Mouse (Mus musculus) heart, embryonic 14.5 days (tissue): Measurements from ENCODE around the gene Il18. TPM values are rescaled to one million over a fixed set of nuclear protein-coding genes. Genes with fewer than 3 reads are reported as not detected.

Source experiments
- ATAC-seq: fragments of 200-750 bp; cut with Nextera tagmentation; 2 replicates; pipeline ENCODE4 v1.8.0; 2017; ENCODE audit warnings: low read depth, moderate TSS enrichment; ENCODE audit not compliant: insufficient number of reproducible peaks, insufficient read depth, low FRiP score
- H3K27ac ChIP-seq, 2 experiments: fragments of 200-500 bp in 1 of 2; fragments of 300-500 bp in 1 of 2; sonication (generic) in 1 of 2; replicated peaks in 1 of 2; 2 replicates each; pipeline ENCODE4 v1.5.1; 2012 to 2014; ENCODE audit warnings: low read depth in 2 of 2, low read length in 2 of 2, control low read depth in 1 of 2, mild to moderate bottlenecking in 1 of 2, mixed read lengths in 1 of 2; ENCODE audit not compliant: control insufficient read depth in 1 of 2, insufficient read depth in 1 of 2
- H3K27me3 ChIP-seq: fragments of 300-500 bp; sonication (generic); 2 replicates; pipeline ENCODE4 v1.6.1; 2014; ENCODE audit warnings: mild to moderate bottlenecking, low read length, control low read depth; ENCODE audit not compliant: control insufficient read depth, insufficient read depth
- H3K36me3 ChIP-seq: fragments of 300-500 bp; sonication (generic); 2 replicates; pipeline ENCODE4 v1.6.1; 2014; ENCODE audit warnings: mild to moderate bottlenecking, control low read depth, low read length, mixed read lengths; ENCODE audit not compliant: control insufficient read depth, insufficient read depth
- H3K4me1 ChIP-seq, 2 experiments: fragments of 200-500 bp in 1 of 2; fragments of 300-500 bp in 1 of 2; sonication (generic) in 1 of 2; 2 replicates each; pipeline ENCODE4 v1.6.1; 2012 to 2014; ENCODE audit warnings: low read length in 2 of 2, control low read depth in 1 of 2, mixed read lengths in 1 of 2; ENCODE audit not compliant: control insufficient read depth in 2 of 2, insufficient read depth in 2 of 2
- H3K4me2 ChIP-seq: fragments of 300-500 bp; sonication (generic); 2 replicates; pipeline ENCODE4 v1.6.1; 2014; ENCODE audit warnings: mild to moderate bottlenecking, low read length
- H3K4me3 ChIP-seq, 2 experiments: fragments of 200-500 bp in 1 of 2; fragments of 300-500 bp in 1 of 2; sonication (generic) in 1 of 2; 2 replicates each; pipeline ENCODE4 v1.5.1; 2012 to 2014; ENCODE audit warnings: low read length in 2 of 2, mild to moderate bottlenecking in 2 of 2, control low read depth in 1 of 2, low read depth in 1 of 2, moderate library complexity in 1 of 2; ENCODE audit not compliant: control insufficient read depth in 1 of 2, insufficient read depth in 1 of 2
- H3K9ac ChIP-seq: fragments of 300-500 bp; sonication (generic); 2 replicates; pipeline ENCODE4 v1.6.1; 2014; ENCODE audit warnings: mild to moderate bottlenecking, low read length
- H3K9me3 ChIP-seq: fragments of 300-500 bp; sonication (generic); 2 replicates; pipeline ENCODE4 v1.6.1; 2016; ENCODE audit warnings: low read length, control low read depth; ENCODE audit not compliant: control insufficient read depth
- WGBS: fragments of 180-500 bp; shearing (Covaris S2); extraction: QIAGEN DNeasy Blood & Tissue Kit; methylation state at CpG from one replicate; pipeline ENCODE4 v1.1.7; 2014; 5-methylcytosine and 5-hydroxymethylcytosine counted together
- polyA plus RNA-seq: library from polyadenylated mRNA; unstranded; fragments of >200 nt; fragmentation: Nextera tagmentation; extraction: Ambion mirVana; gene quantifications from 2 replicates; pipeline ENCODE4 v1.2.1, GENCODE M21; 2014

Gene Il18
- polyA plus RNA-seq, 1 experiment from 2014 or later: 5.5 TPM

DNA sequence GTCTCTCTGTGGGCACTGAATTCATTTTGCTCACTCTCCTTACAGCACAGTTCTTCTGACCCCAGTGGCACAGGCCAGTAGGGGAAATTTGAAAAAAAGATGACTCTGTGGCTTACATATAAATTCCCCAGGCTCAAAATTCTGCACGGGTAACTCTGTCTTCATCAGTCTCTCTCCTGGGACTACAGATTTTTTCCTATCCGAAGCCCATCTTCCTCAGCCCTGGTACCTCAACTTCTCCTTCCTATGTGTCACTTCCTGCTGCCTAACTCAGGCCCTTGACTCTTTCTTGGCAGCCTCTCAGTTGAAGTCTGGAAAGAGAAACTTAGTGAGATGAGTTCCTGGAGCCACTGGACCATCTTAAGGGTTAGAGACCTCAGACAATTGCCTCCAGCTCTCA is 1.1 kb upstream of the Il18 start:
- no peak for ATAC-seq
- Histone ChIP-seq H3K27me3 (no peaks in the 10 kb centered on the region), H3K9ac (no peak overlapping the region)

GRCm38 (mm10) chr9:50555094-50555446 is 443 bp downstream of the Il18 start, which contains the start of gene Bco2:
TSS of gene Bco2 (minus strand) at chr9:50555181.
- no peaks in the 10 kb centered on the region for H3K9me3 ChIP-seq
- peaks cover 2 to 4% of the 10 kb centered on the region in 2 experiments; a peak in 1 of 4 replicates for H3K4me1 ChIP-seq
- ATAC-seq: no peak
- H3K36me3 ChIP-seq: no peaks in the 10 kb centered on the region
- WGBS: 47% methylated on average over 2 of the region's 2 CpGs
- 0 out of 2 replicates have a peak within 1 kb of the TSS, but pooled peaks have one; percentile 40 for H3K9ac ChIP-seq
- no peak within 1 kb of the TSS for H3K27ac ChIP-seq
- peak within 1 kb of the TSS in 1 of 2 experiments; percentile 8; a peak in 1 of 4 replicates for H3K4me3 ChIP-seq
- peak within 1 kb of the TSS; percentile 42; the same call in 1 of the 2 replicates for H3K4me2 ChIP-seq
- no peaks in the 10 kb centered on the region for H3K27me3 ChIP-seq

More for the DNA sequence above, 1.1 kb upstream of the Il18 start:
- Histone ChIP-seq H3K4me3 (no peak overlapping the region), H3K4me1 (peaks cover 2 to 4% of the 10 kb centered on the region in 2 experiments; a peak in 1 of 4 replicates), H3K9me3 (no peaks in the 10 kb centered on the region), H3K36me3 (no peaks in the 10 kb centered on the region), H3K4me2 (no peak overlapping the region), H3K27ac (no peak overlapping the region)
- 70% methylated on average over 2 of the region's 2 CpGs for WGBS

DNA sequence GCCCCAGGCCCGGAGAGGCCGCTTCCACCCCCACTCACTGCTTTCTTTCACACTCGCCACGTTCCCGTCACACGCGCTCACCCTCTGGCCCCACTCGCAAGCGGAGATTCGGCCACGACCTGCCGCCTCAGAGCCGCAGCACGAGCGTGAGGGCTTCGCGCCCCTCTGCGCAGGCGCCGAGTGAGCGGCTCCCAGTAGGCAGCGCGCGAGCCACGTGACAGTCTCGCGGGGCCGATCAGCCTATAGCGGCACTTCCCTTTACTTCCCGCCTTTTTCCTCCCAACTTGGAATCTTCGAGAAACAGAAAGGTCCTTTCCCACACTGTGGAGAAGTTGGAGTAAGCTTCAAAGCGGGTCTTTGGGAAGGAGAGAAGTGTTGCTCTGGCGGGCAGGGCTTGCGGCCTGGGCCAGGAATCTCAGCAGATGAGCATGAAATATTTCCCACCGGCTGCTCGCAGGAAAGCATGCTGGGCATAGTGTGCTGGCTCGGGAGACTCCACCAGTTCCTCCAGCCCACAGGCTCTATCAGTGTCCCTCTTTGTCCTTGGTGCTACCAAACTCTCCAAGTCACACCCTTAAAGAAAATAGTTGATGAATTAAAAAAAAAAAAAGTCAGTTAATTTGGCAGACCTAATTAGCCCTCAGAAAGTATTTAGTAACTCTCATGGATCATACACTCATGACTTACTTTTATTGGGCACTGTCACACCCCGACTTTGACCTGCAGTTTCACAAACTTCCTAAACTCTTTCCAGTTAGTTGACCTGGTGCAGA is 6.7 kb downstream of the Il18 start, which contains the start of gene Tex12:
Gene Tex12 (minus strand): TSS at position 181 of the 773 bp plus-strand sequence.
- H3K27ac ChIP-seq: no peak within 1 kb of the TSS
- ATAC-seq: no peak

DNA sequence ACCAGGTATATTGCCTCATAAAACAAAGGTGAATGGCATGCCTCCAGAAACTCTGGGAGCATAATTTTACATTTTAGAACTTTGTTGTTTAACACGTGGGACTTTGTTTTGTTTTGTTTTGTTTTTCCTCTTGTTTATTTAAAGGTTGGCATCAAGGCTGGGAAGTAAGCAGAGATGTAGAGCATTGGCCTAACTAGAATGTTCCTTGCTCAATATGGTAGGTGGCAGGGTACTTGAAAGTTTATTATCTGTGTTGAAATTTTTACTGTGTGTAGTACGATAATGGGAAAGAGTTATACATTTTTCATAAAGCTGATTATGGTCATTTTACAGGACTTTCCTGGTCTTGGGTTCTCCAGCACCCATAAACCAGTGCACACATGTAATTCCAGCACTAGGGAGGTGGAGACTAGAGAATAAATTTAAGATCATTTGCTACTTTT is 7.3 kb downstream of the Il18 start:
- Histone ChIP-seq H3K9ac (no peak overlapping the region), H3K27me3 (no peaks in the 10 kb centered on the region), H3K9me3 (no peaks in the 10 kb centered on the region; the same call in 1 of the 2 replicates), H3K27ac (no peak overlapping the region), H3K4me2 (no peak overlapping the region), H3K4me3 (no peak overlapping the region), H3K36me3 (no peaks in the 10 kb centered on the region), H3K4me1 (no peaks in the 10 kb centered on the region; a peak in 3 of 4 replicates)
- 78% methylated on average over 2 of the region's 2 CpGs for WGBS
- no peak for ATAC-seq

More for the DNA sequence above, 6.7 kb downstream of the Il18 start, which contains the start of gene Tex12:
- no peak within 1 kb of the TSS for H3K4me2 ChIP-seq
- no peaks in the 10 kb centered on the region; a peak in 3 of 4 replicates for H3K4me1 ChIP-seq
- no peak within 1 kb of the TSS for H3K9ac ChIP-seq
- no peaks in the 10 kb centered on the region; the same call in 1 of the 2 replicates for H3K9me3 ChIP-seq
- no peaks in the 10 kb centered on the region for H3K27me3 ChIP-seq
- no peaks in the 10 kb centered on the region for H3K36me3 ChIP-seq
- no peak within 1 kb of the TSS for H3K4me3 ChIP-seq
- WGBS: 80% methylated on average over 38 of the region's 38 CpGs

- Histone ChIP-seq H3K36me3 (no peaks in the 10 kb centered on the region), H3K4me3 (no peak overlapping the region), H3K9ac (no peak overlapping the region), H3K9me3 (no peaks in the 10 kb centered on the region; the same call in 1 of the 2 replicates), H3K4me1 (no peaks in the 10 kb centered on the region; a peak in 3 of 4 replicates), H3K27ac (no peak overlapping the region), H3K27me3 (no peaks in the 10 kb centered on the region), H3K4me2 (no peak overlapping the region)
- no peak for ATAC-seq
- WGBS: 62% methylated on average over 7 of the region's 7 CpGs
These were observed 10.5 kb downstream of the Il18 start for GRCm38 (mm10) chr9:50565173-50565572.

GRCm38 (mm10) chr9:50565940-50566339 is 11.3 kb downstream of the Il18 start:
- ATAC-seq: no peak
- Histone ChIP-seq H3K9me3 (no peaks in the 10 kb centered on the region; the same call in 1 of the 2 replicates), H3K36me3 (no peaks in the 10 kb centered on the region), H3K27me3 (no peaks in the 10 kb centered on the region), H3K4me2 (no peak overlapping the region), H3K27ac (no peak overlapping the region), H3K9ac (no peak overlapping the region; the same call in 1 of the 2 replicates), H3K4me3 (no peak overlapping the region), H3K4me1 (no peaks in the 10 kb centered on the region; a peak in 3 of 4 replicates)
- WGBS: 34% methylated on average over 4 of the region's 4 CpGs

GRCm38 (mm10) chr9:50567372-50567771 is 12.7 kb downstream of the Il18 start:
- no peak overlapping the region for H3K9ac ChIP-seq
- H3K27ac ChIP-seq: no peak overlapping the region
- WGBS: 80% methylated on average over 4 of the region's 4 CpGs
- H3K27me3 ChIP-seq: no peaks in the 10 kb centered on the region
- H3K4me2 ChIP-seq: no peak overlapping the region
- no peak overlapping the region for H3K4me3 ChIP-seq
- H3K36me3 ChIP-seq: no peaks in the 10 kb centered on the region
- H3K9me3 ChIP-seq: no peaks in the 10 kb centered on the region
- ATAC-seq: no peak
- H3K4me1 ChIP-seq: no peaks in the 10 kb centered on the region; a peak in 3 of 4 replicates
